In genomic region chr2:4260324-4261058, GRCm38 (mm10) we compare ENCODE assay signal across 9 mouse cellular contexts.
DNase-seq lines count a peak whose midpoint lies in the region; ATAC-seq and TF ChIP-seq lines count a peak whose summit lies in the region.
"Had no signal": no experiment of that assay in that cellular context is flagged by ENCODE, and none has a peak within 500 bp of the region (broad histone marks: within the 10 kb centered on the region; RNA-seq: fewer than 3 reads in every experiment).

No protein-coding gene starts in this region.

- peak; percentile 69 for ATAC-seq in neural tube, embryonic 11.5 days (ENCODE audit: insufficient read depth, low FRiP score, low TSS enrichment)

- TF ChIP-seq CTCF in heart, adult 2 months (IDR thresholded peaks at IDR 0.05): no peak
- no peak for TF ChIP-seq CTCF in thymus, adult 2 months (IDR thresholded peaks at IDR 0.05; ENCODE audit: borderline replicate concordance, control insufficient read depth, extremely low read depth, insufficient read depth, low read length, poor library complexity)

- H3K4me2 ChIP-seq in neural tube, embryonic 11.5 days (ENCODE audit: low read depth): no peak overlapping the region

- intact Hi-C loops in heart, adult 2 months (cut with DNase I): no loop called here

- H3K4me1 ChIP-seq in heart, adult 2 months (ENCODE audit: control insufficient read depth, insufficient read depth, low read length): peaks cover 2% of the 10 kb centered on the region
- peaks cover 18% of the 10 kb centered on the region for H3K4me1 ChIP-seq in hindbrain, embryonic 10.5 days (replicated peaks)
- H3K4me1 ChIP-seq in neural tube, embryonic 11.5 days (ENCODE audit: control insufficient read depth, insufficient read depth, low read length): no peaks in the 10 kb centered on the region
- no peaks in the 10 kb centered on the region for H3K4me1 ChIP-seq in thymus, adult 2 months (replicated peaks; ENCODE audit: control insufficient read depth, insufficient read depth, low read length)

- no peaks in the 10 kb centered on the region for H3K27me3 ChIP-seq in heart, adult 2 months (ENCODE audit: control insufficient read depth, insufficient read depth, low read length)
- H3K27me3 ChIP-seq in hindbrain, embryonic 10.5 days (ENCODE audit: insufficient read depth, poor library complexity, severe bottlenecking): peaks cover 15% of the 10 kb centered on the region
- H3K27me3 ChIP-seq in neural tube, embryonic 11.5 days (ENCODE audit: control insufficient read depth, insufficient read depth, low read length): no peaks in the 10 kb centered on the region
- no peaks in the 10 kb centered on the region for H3K27me3 ChIP-seq in thymus, adult 2 months (ENCODE audit: control insufficient read depth, insufficient read depth, low read length)

- no peak overlapping the region for H3K27ac ChIP-seq in heart, adult 2 months
- H3K27ac ChIP-seq in hindbrain, embryonic 10.5 days: peak overlapping the region; percentile 76
- H3K27ac ChIP-seq in neural tube, embryonic 11.5 days (ENCODE audit: low read depth, low read length): no peak overlapping the region
- H3K27ac ChIP-seq in thymus, adult 2 months (ENCODE audit: control insufficient read depth, insufficient read depth, low read length): no peak overlapping the region

- no peak for TF ChIP-seq EP300 in heart, adult 2 months (IDR thresholded peaks at IDR 0.05; ENCODE audit: insufficient read depth, low read depth, low read length)

- H3K4me3 ChIP-seq in heart, adult 2 months: no peak overlapping the region
- no peak overlapping the region; the same call in 1 of the 2 replicates for H3K4me3 ChIP-seq in hindbrain, embryonic 10.5 days
- H3K4me3 ChIP-seq in neural tube, embryonic 11.5 days (ENCODE audit: low read depth, low read length): no peak overlapping the region
- H3K4me3 ChIP-seq in thymus, adult 2 months (ENCODE audit: control insufficient read depth, insufficient read depth, low read length): no peak overlapping the region

- H3K9me3 ChIP-seq in hindbrain, embryonic 10.5 days: no peaks in the 10 kb centered on the region
- H3K9me3 ChIP-seq in neural tube, embryonic 11.5 days (ENCODE audit: control insufficient read depth, low read length): no peaks in the 10 kb centered on the region

- H3K36me3 ChIP-seq in heart, adult 2 months (ENCODE audit: control insufficient read depth, insufficient read depth, low read length): no peaks in the 10 kb centered on the region
- no peaks in the 10 kb centered on the region for H3K36me3 ChIP-seq in hindbrain, embryonic 10.5 days
- no peaks in the 10 kb centered on the region for H3K36me3 ChIP-seq in neural tube, embryonic 11.5 days (ENCODE audit: control insufficient read depth, insufficient read depth, low read length)
- no peaks in the 10 kb centered on the region for H3K36me3 ChIP-seq in thymus, adult 2 months (ENCODE audit: control insufficient read depth, insufficient read depth, low read length)

- DNase-seq in heart, adult 18-20 months: peak; percentile 10 to 17
- no peak for DNase-seq in heart, adult 2 months
- DNase-seq in brain, adult 2 months (ENCODE audit: low read depth, low spot score): peak; percentile 17
- DNase-seq in hindbrain, embryonic 10.5 days (ENCODE audit: low spot score): peak; percentile 67
- DNase-seq in neural tube, embryonic 11.5 days (ENCODE audit: low spot score): peak; percentile 63
- DNase-seq in gastrocnemius, postnatal 4 days (ENCODE audit: low spot score in 2 of 2): no peak
- no peak for DNase-seq in spleen, postnatal 4 days (ENCODE audit: low spot score in 2 of 2)
- DNase-seq in thymus, adult 2 months: no peak
- DNase-seq: gastrocnemius, postnatal 10 days had no signal

- no peak overlapping the region for H3K9ac ChIP-seq in heart, adult 2 months (ENCODE audit: low read depth, low read length)
- H3K9ac ChIP-seq in neural tube, embryonic 11.5 days (ENCODE audit: low read length): no peak overlapping the region

- no peak for TF ChIP-seq POLR2A in heart, adult 2 months (IDR thresholded peaks at IDR 0.05; ENCODE audit: insufficient read depth, low read depth, low read length)
- TF ChIP-seq POLR2A in thymus, adult 2 months (IDR thresholded peaks at IDR 0.05; ENCODE audit: control insufficient read depth, extremely low read depth, insufficient read depth, low read length, poor library complexity): no peak

- H3K79me2 ChIP-seq in heart, adult 2 months (replicated peaks; ENCODE audit: control insufficient read depth, insufficient read depth, low read length): no peaks in the 10 kb centered on the region

- 31% methylated on average over 10 of the region's 10 CpGs for WGBS in heart, adult 2 months
- WGBS in hindbrain, embryonic 10.5 days: 35% methylated on average over 10 of the region's 10 CpGs
- WGBS in neural tube, embryonic 11.5 days: 40% methylated on average over 10 of the region's 10 CpGs
- WGBS in thymus, adult 2 months: 82% methylated on average over 10 of the region's 10 CpGs

Comparison
In these comparisons a context has a peak if more than half of its experiments do, and no peak if none do; other contexts are left out.
1. DNase-seq: peak in heart, adult 18-20 months (2 of 2), brain, adult 2 months (single experiment), hindbrain, embryonic 10.5 days (single experiment) and neural tube, embryonic 11.5 days (single experiment); none in heart, adult 2 months (0 of 2), gastrocnemius, postnatal 4 days (0 of 2), spleen, postnatal 4 days (0 of 2) and thymus, adult 2 months (single experiment).